Mouse (Mus musculus) liver, embryonic 16.5 days (tissue): ENCODE data around the gene 4931406C07Rik. TPM values are rescaled to one million over a fixed set of nuclear protein-coding genes. Genes with fewer than 3 reads are reported as not detected.
"Not testable (repeated sequence)": the region's sequence is repeated elsewhere in the genome, so short reads cannot be mapped to it uniquely, and the experiment has no call there.

ENCODE experiments used
- ATAC-seq: fragments of 200-750 bp; cut with Nextera tagmentation; 2 replicates; pipeline ENCODE4 v1.8.0; 2017; ENCODE audit warnings: low read depth, mild to moderate bottlenecking, moderate number of reproducible peaks, moderate library complexity
- H3K27ac ChIP-seq: fragments of 300-500 bp; sonication (generic); 2 replicates; pipeline ENCODE4 v1.5.1; 2014; ENCODE audit warnings: mild to moderate bottlenecking, low read length
- H3K27me3 ChIP-seq: fragments of 300-500 bp; sonication (generic); 2 replicates; pipeline ENCODE4 v1.6.1; 2014; ENCODE audit warnings: low read depth, low read length, mixed read lengths; ENCODE audit not compliant: control insufficient read depth, insufficient read depth
- H3K36me3 ChIP-seq: fragments of 300-500 bp; sonication (generic); 2 replicates; pipeline ENCODE4 v1.6.1; 2014; ENCODE audit warnings: mild to moderate bottlenecking; ENCODE audit not compliant: control insufficient read depth, insufficient read depth
- H3K4me1 ChIP-seq: fragments of 300-500 bp; sonication (generic); 2 replicates; pipeline ENCODE4 v1.6.1; 2014; ENCODE audit warnings: low read depth, low read length, mixed read lengths; ENCODE audit not compliant: control insufficient read depth
- H3K4me2 ChIP-seq: fragments of 300-500 bp; sonication (generic); 2 replicates; pipeline ENCODE4 v1.6.1; 2014; ENCODE audit warnings: low read depth, low read length, mixed read lengths
- H3K4me3 ChIP-seq: fragments of 300-500 bp; sonication (generic); 2 replicates; pipeline ENCODE4 v1.5.1; 2014; ENCODE audit warnings: low read depth, mild to moderate bottlenecking, low read length
- H3K9ac ChIP-seq: fragments of 300-500 bp; sonication (generic); 2 replicates; pipeline ENCODE4 v1.6.1; 2014; ENCODE audit warnings: low read depth, low read length
- H3K9me3 ChIP-seq: fragments of 300-500 bp; sonication (generic); replicated peaks from 2 replicates; pipeline ENCODE4 v1.6.1; 2016; ENCODE audit warnings: low read length; ENCODE audit not compliant: control insufficient read depth
- WGBS: fragments of 180-500 bp; shearing (Covaris S2); extraction: QIAGEN DNeasy Blood & Tissue Kit; methylation state at CpG from one replicate; pipeline ENCODE4 v1.1.7; 2014; ENCODE audit not compliant: insufficient replicate concordance; 5-methylcytosine and 5-hydroxymethylcytosine counted together
- polyA plus RNA-seq: library from polyadenylated mRNA; unstranded; fragments of >200 nt; fragmentation: Nextera tagmentation; extraction: Ambion mirVana; gene quantifications from 2 replicates; pipeline ENCODE4 v1.2.1, GENCODE M21; 2015

4931406C07Rik gene
- polyA plus RNA-seq, 1 experiment from 2014 or later = 4.1 TPM

- H3K4me3 ChIP-seq = no peak overlapping the region
- no peak overlapping the region for H3K4me2 ChIP-seq
- H3K36me3 ChIP-seq = peaks cover 56% of the 10 kb centered on the region
- WGBS = 50% methylated on average over 2 of the region's 2 CpGs
- ATAC-seq = peak; percentile 53; the same call in 1 of the 2 replicates
- H3K9ac ChIP-seq = no peak overlapping the region
- H3K27ac ChIP-seq = no peak overlapping the region
- H3K9me3 ChIP-seq = no peaks in the 10 kb centered on the region
- H3K27me3 ChIP-seq = no peaks in the 10 kb centered on the region
- peaks cover 13% of the 10 kb centered on the region for H3K4me1 ChIP-seq
These were observed 5.9 kb upstream of the 4931406C07Rik start for GRCm38 (mm10) chr9:15312054-15312735.

- Histone ChIP-seq H3K27me3 (no peaks in the 10 kb centered on the region), H3K4me1 (peaks cover 25% of the 10 kb centered on the region), H3K36me3 (peaks cover 48% of the 10 kb centered on the region), H3K27ac (no peak overlapping the region), H3K9me3 (no peaks in the 10 kb centered on the region), H3K4me2 (no peak overlapping the region), H3K9ac (no peak overlapping the region), H3K4me3 (no peak overlapping the region)
- ATAC-seq = no peak
- 73% methylated on average over 1 of the region's 1 CpGs for WGBS
These were observed 3.9 kb upstream of the 4931406C07Rik start for GRCm38 (mm10) chr9:15310179-15310578.

GRCm38 (mm10) chr9:15309425-15309824, 3.2 kb upstream of the 4931406C07Rik start:
- Histone ChIP-seq H3K36me3 (peaks cover 41% of the 10 kb centered on the region), H3K9me3 (no peaks in the 10 kb centered on the region), H3K9ac (no peak overlapping the region), H3K4me2 (no peak overlapping the region), H3K4me1 (peaks cover 25% of the 10 kb centered on the region), H3K27me3 (no peaks in the 10 kb centered on the region), H3K4me3 (peak overlapping the region; percentile 11; the same call in 1 of the 2 replicates), H3K27ac (no peak overlapping the region)
- WGBS = 68% methylated on average over 4 of the region's 4 CpGs
- no peak for ATAC-seq

- H3K36me3 ChIP-seq = peaks cover 29% of the 10 kb centered on the region
These were observed 2.0 kb upstream of the 4931406C07Rik start for GRCm38 (mm10) chr9:15308254-15308653.

GRCm38 (mm10) chr9:15307257-15307656, 1.0 kb upstream of the 4931406C07Rik start:
- WGBS = 5% methylated on average over 6 of the region's 6 CpGs
- Histone ChIP-seq H3K9ac (peak overlapping the region; percentile 94), H3K36me3 (peaks cover 23% of the 10 kb centered on the region), H3K4me1 (peaks cover 25% of the 10 kb centered on the region), H3K27me3 (no peaks in the 10 kb centered on the region), H3K27ac (no peak overlapping the region), H3K9me3 (no peaks in the 10 kb centered on the region), H3K4me3 (peak overlapping the region; percentile 93), H3K4me2 (peak overlapping the region; percentile 95)
- no peak for ATAC-seq

More at GRCm38 (mm10) chr9:15308254-15308653, 2.0 kb upstream of the 4931406C07Rik start:
- 20% methylated on average over 2 of the region's 2 CpGs for WGBS
- H3K4me3 ChIP-seq = no peak overlapping the region
- peak overlapping the region; percentile 1; the same call in 1 of the 2 replicates for H3K4me2 ChIP-seq
- H3K27ac ChIP-seq = no peak overlapping the region
- H3K9ac ChIP-seq = no peak overlapping the region
- peaks cover 25% of the 10 kb centered on the region for H3K4me1 ChIP-seq
- H3K27me3 ChIP-seq = no peaks in the 10 kb centered on the region
- no peak for ATAC-seq
- no peaks in the 10 kb centered on the region for H3K9me3 ChIP-seq

- peaks cover 25% of the 10 kb centered on the region for H3K4me1 ChIP-seq
- no peaks in the 10 kb centered on the region for H3K9me3 ChIP-seq
- H3K4me3 ChIP-seq = peak within 1 kb of the TSS; percentile 93
- WGBS = 9% methylated on average over 45 of the region's 45 CpGs
- H3K9ac ChIP-seq = peak within 1 kb of the TSS; percentile 94
- H3K36me3 ChIP-seq = peaks cover 17% of the 10 kb centered on the region
- peak within 1 kb of the TSS; percentile 95 for H3K4me2 ChIP-seq
- no peaks in the 10 kb centered on the region for H3K27me3 ChIP-seq
- ATAC-seq = peak; percentile 93
- H3K27ac ChIP-seq = peak within 1 kb of the TSS; percentile 93
These were observed 498 bp downstream of the 4931406C07Rik start, which contains the start of gene Taf1d for GRCm38 (mm10) chr9:15305503-15306397. TSS of gene Taf1d (plus strand) at chr9:15306214.

- WGBS = 73% methylated on average over 2 of the region's 2 CpGs
These were observed 3.4 kb downstream of the 4931406C07Rik start for GRCm38 (mm10) chr9:15302881-15303280.

GRCm38 (mm10) chr9:15302006-15302405, 4.2 kb downstream of the 4931406C07Rik start:
- not testable (repeated sequence) for H3K9ac ChIP-seq, H3K36me3 ChIP-seq, H3K4me1 ChIP-seq, H3K27me3 ChIP-seq, H3K4me2 ChIP-seq, H3K27ac ChIP-seq, H3K4me3 ChIP-seq, H3K9me3 ChIP-seq, ATAC-seq
- 73% methylated on average over 6 of the region's 6 CpGs for WGBS

More at GRCm38 (mm10) chr9:15302881-15303280, 3.4 kb downstream of the 4931406C07Rik start:
- Histone ChIP-seq H3K27me3 (no peaks in the 10 kb centered on the region), H3K9ac (no peak overlapping the region), H3K4me1 (peaks cover 18% of the 10 kb centered on the region), H3K36me3 (no peaks in the 10 kb centered on the region), H3K9me3 (no peaks in the 10 kb centered on the region), H3K4me3 (no peak overlapping the region), H3K4me2 (no peak overlapping the region), H3K27ac (no peak overlapping the region)
- no peak for ATAC-seq
